Mouse (Mus musculus) G1E (cell line): ENCODE data around the gene Tpbgl. TPM values are rescaled to one million over a fixed set of nuclear protein-coding genes. Genes with fewer than 3 reads are reported as not detected.

Experiments
- ATAC-seq: 2 replicates; pipeline ENCODE4 v1.8.0; 2016; ENCODE audit warnings: mild to moderate bottlenecking; ENCODE audit not compliant: insufficient number of reproducible peaks, poor library complexity, low FRiP score, severe bottlenecking; ENCODE audit errors: extremely low read depth
- DNase-seq: peaks from one replicate; pipeline ENCODE4 v3.0.0; 2012; ENCODE audit warnings: low spot score
- H3K27me3 ChIP-seq: 2 replicates; pipeline ENCODE4 v1.6.1; 2012; ENCODE audit warnings: mild to moderate bottlenecking, low read length, inconsistent platforms; ENCODE audit not compliant: insufficient read depth
- H3K36me3 ChIP-seq: replicated peaks from 2 replicates; pipeline ENCODE3; 2012; ENCODE audit warnings: mild to moderate bottlenecking, inconsistent platforms
- H3K4me1 ChIP-seq: 2 replicates; pipeline ENCODE4 v1.6.1; 2012; ENCODE audit warnings: low read depth, low read length, inconsistent platforms, mixed read lengths; ENCODE audit not compliant: insufficient read depth
- H3K4me3 ChIP-seq: 2 replicates; pipeline ENCODE4 v1.5.1; 2012; ENCODE audit warnings: low read depth, mild to moderate bottlenecking, inconsistent platforms, low read length, moderate library complexity, mixed read lengths
- H3K9me3 ChIP-seq: replicated peaks from 2 replicates; pipeline ENCODE4 v1.6.1; 2012; ENCODE audit warnings: inconsistent platforms
- CTCF ChIP-seq: IDR thresholded peaks from 2 replicates; pipeline ENCODE4 v1.5.1; 2012; ENCODE audit warnings: low read depth, low read length, inconsistent platforms, mixed read lengths
- GATA1 ChIP-seq: IDR thresholded peaks from 2 replicates; pipeline ENCODE4 v1.6.1; 2012; ENCODE audit warnings: borderline replicate concordance, low read length, inconsistent platforms, mixed read lengths
- GATA2 ChIP-seq: IDR thresholded peaks from 2 replicates; pipeline ENCODE4 v1.6.1; 2012; ENCODE audit warnings: low read depth, low read length, inconsistent platforms, borderline replicate concordance
- POLR2AphosphoS5 ChIP-seq: IDR thresholded peaks from 2 replicates; pipeline ENCODE4 v1.6.1; 2012; ENCODE audit warnings: low read depth, low read length, inconsistent platforms; ENCODE audit not compliant: insufficient replicate concordance
- TAL1 ChIP-seq: conservative IDR thresholded peaks from 2 replicates; pipeline ENCODE4 v1.6.1; 2012; ENCODE audit warnings: low read depth, low read length, inconsistent platforms, mixed read lengths
- polyA plus RNA-seq: library from polyadenylated mRNA; stranded (reverse); fragments of >175 nt; gene quantifications from 2 replicates; pipeline ENCODE4 v1.2.3, GENCODE M21; 2012
- total RNA-seq, 2 experiments: library from RNA; stranded (forward) in 1 of 2; stranded (reverse) in 1 of 2; fragments of 200-1000 nt in 1 of 2; fragments of >200 nt in 1 of 2; fragmentation: Nextera tagmentation in 1 of 2; gene quantifications; 2 replicates each; pipeline ENCODE4 v1.2.3; 2014 to 2017

The Tpbgl gene
- total and polyA plus RNA-seq, 3 experiments = 0.05 TPM; not detected in 2

GRCm38 (mm10) chr7:99668802-99669201, 41.9 kb upstream of the Tpbgl start:
- Histone ChIP-seq H3K4me3 (no peak overlapping the region), H3K9me3 (no peaks in the 10 kb centered on the region), H3K4me1 (peaks cover 13% of the 10 kb centered on the region), H3K36me3 (no peaks in the 10 kb centered on the region), H3K27me3 (peaks cover 17% of the 10 kb centered on the region; the same call in 1 of the 2 replicates)
- DNase-seq (no peak), ATAC-seq (no peak)
- TF ChIP-seq CTCF (no peak), GATA1 (no peak), TAL1 (no peak), GATA2 (no peak), POLR2AphosphoS5 (no peak)

GRCm38 (mm10) chr7:99667096-99667495, 40.2 kb upstream of the Tpbgl start:
- H3K27me3 ChIP-seq = peaks cover 21% of the 10 kb centered on the region; the same call in 1 of the 2 replicates

DNA sequence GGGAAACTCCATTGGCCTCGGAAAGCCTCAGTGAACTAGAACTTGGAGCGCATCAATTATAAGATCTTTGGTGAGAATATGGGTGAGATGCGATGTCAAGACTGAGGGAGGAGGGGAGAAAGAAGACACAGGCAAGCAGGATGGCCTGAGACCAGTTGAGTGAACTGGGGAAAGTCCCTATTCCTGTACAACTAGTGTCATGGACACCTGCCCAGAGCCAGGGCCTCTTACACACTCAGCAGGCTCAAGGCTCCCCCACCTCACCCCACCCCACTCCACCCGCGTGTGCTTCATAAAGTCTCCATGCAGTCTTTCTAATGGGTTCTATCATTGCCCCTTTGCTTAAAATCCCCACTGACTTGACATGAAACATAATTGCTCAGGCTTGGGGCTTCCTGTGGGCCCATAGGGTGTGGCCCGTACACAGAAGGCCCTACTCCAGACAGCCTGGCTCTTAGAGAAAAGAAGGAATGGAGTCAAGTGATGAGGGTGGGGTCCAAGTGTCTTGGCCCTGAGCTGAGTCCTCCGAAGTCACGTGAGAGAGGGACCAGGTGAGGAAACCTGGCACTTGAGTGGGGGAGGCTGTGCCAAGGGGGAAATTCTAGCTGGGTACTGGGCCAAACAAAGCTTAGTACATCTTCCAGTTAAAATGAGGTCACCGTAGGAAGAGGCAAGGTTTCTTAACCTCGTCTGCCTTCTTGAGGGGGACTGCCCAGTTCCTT, 39.0 kb upstream of the Tpbgl start:
- H3K4me3 ChIP-seq = no peak overlapping the region
- no peaks in the 10 kb centered on the region for H3K9me3 ChIP-seq
- ATAC-seq = no peak
- DNase-seq = no peak
- TF ChIP-seq TAL1 (no peak), POLR2AphosphoS5 (no peak), GATA2 (no peak), CTCF (no peak), GATA1 (no peak)
- H3K27me3 ChIP-seq = peaks cover 24% of the 10 kb centered on the region; the same call in 1 of the 2 replicates
- no peaks in the 10 kb centered on the region; the same call in 1 of the 2 replicates for H3K4me1 ChIP-seq
- no peaks in the 10 kb centered on the region for H3K36me3 ChIP-seq

More at GRCm38 (mm10) chr7:99667096-99667495, 40.2 kb upstream of the Tpbgl start:
- Histone ChIP-seq H3K4me3 (no peak overlapping the region), H3K36me3 (no peaks in the 10 kb centered on the region), H3K9me3 (no peaks in the 10 kb centered on the region), H3K4me1 (peaks cover 9% of the 10 kb centered on the region)
- TF ChIP-seq CTCF = no peak
- TF ChIP-seq GATA2 = no peak
- TF ChIP-seq TAL1 = no peak
- TF ChIP-seq POLR2AphosphoS5 = no peak
- no peak for TF ChIP-seq GATA1
- ATAC-seq = no peak
- no peak for DNase-seq

- H3K4me1 ChIP-seq = no peaks in the 10 kb centered on the region
- TF ChIP-seq GATA2 = no peak
- no peak for TF ChIP-seq CTCF
- no peak for TF ChIP-seq GATA1
- no peak for TF ChIP-seq POLR2AphosphoS5
- TF ChIP-seq TAL1 = no peak
- H3K4me3 ChIP-seq = no peak overlapping the region
- no peaks in the 10 kb centered on the region for H3K36me3 ChIP-seq
- ATAC-seq (no peak), DNase-seq (no peak)
- peaks cover 29% of the 10 kb centered on the region for H3K27me3 ChIP-seq
- no peaks in the 10 kb centered on the region for H3K9me3 ChIP-seq
These were observed 37.9 kb upstream of the Tpbgl start for GRCm38 (mm10) chr7:99664571-99665485.

DNA sequence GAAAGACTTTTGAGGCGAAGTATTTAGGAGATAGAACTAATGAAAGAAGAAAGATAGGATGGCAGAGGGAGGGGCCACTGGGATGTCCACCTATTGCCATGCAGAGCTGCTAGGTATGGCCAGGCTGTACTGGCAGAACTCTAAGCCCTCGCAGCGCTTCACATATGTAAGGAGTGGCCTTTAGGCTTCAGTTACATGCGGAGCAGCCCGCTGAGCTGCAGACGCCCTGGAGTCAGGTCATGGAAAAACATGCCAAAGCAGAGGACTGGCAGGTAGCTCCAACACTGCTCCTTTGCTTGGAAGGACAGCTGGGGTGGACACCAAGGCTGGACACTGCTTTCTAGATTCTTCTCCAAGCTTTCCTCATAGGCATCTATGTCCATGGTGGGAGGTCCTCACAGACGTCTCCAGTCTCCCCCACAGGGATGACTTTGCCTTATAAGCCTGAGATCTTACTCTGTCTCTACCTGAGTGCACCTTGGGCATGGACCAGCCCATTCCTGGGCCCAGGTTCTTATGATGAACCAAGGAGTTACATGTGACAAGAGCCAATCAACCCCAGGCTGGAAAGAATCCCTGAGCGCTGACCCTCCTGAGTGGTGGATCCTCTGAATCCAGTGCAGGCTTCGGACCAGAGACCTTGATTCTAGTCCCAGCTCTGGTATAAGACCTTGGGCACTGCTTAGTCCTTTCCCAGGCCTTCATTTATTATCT, 36.8 kb upstream of the Tpbgl start:
- Histone ChIP-seq H3K4me3 (no peak overlapping the region), H3K27me3 (peaks cover 33% of the 10 kb centered on the region), H3K36me3 (no peaks in the 10 kb centered on the region), H3K4me1 (no peaks in the 10 kb centered on the region), H3K9me3 (no peaks in the 10 kb centered on the region)
- no peak for ATAC-seq
- DNase-seq = no peak
- TF ChIP-seq POLR2AphosphoS5 = no peak
- no peak for TF ChIP-seq GATA2
- TF ChIP-seq CTCF = no peak
- TF ChIP-seq GATA1 = no peak
- no peak for TF ChIP-seq TAL1

DNA sequence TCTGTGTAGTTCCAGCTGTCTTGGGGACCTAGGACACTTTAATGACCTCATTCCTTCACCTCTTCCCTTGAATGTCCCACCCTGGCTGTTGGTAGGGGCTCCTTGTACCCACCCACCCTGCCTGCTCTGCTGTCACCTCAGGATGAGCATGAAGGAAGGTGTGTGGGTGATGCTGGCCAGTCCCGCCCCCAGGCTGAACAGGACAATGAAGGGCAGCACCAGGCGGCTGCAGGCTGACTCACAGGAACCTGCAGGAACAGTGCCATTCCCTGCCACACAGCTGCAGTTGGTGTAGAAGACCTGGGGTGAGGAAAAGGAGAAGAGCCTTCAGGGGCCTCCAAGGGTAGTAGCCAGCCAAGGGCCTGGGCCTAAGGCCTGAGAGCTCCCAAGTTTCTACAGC, 35.4 kb upstream of the Tpbgl start:
- no peak for TF ChIP-seq GATA2
- DNase-seq = no peak
- ATAC-seq = no peak
- peaks cover 34% of the 10 kb centered on the region for H3K27me3 ChIP-seq
- no peaks in the 10 kb centered on the region for H3K4me1 ChIP-seq
- H3K9me3 ChIP-seq = no peaks in the 10 kb centered on the region
- H3K4me3 ChIP-seq = no peak overlapping the region
- H3K36me3 ChIP-seq = no peaks in the 10 kb centered on the region
